Mouse (Mus musculus) midbrain, embryonic 10.5 days (tissue): ENCODE data around the gene Lsp1. TPM values are rescaled to one million over a fixed set of nuclear protein-coding genes. Genes with fewer than 3 reads are reported as not detected.

Source experiments
- DNase-seq: peaks from one replicate; pipeline ENCODE4 v3.0.0-alpha.2; 2017; ENCODE audit warnings: low spot score
- H3K27ac ChIP-seq: fragments of 300-500 bp; sonication (generic); replicated peaks from 2 replicates; pipeline ENCODE4 v1.5.1; 2016; ENCODE audit warnings: mild to moderate bottlenecking
- H3K27me3 ChIP-seq: fragments of 300-500 bp; sonication (generic); 2 replicates; pipeline ENCODE4 v1.6.1; 2016; ENCODE audit warnings: low read depth, mild to moderate bottlenecking; ENCODE audit not compliant: poor library complexity, severe bottlenecking
- H3K36me3 ChIP-seq: fragments of 300-500 bp; sonication (generic); 2 replicates; pipeline ENCODE4 v1.6.1; 2016; ENCODE audit warnings: mild to moderate bottlenecking, moderate library complexity
- H3K4me1 ChIP-seq: fragments of 300-500 bp; sonication (generic); 2 replicates; pipeline ENCODE4 v1.6.1; 2016
- H3K4me3 ChIP-seq: fragments of 300-500 bp; sonication (generic); 2 replicates; pipeline ENCODE4 v1.5.1; 2016; ENCODE audit warnings: mild to moderate bottlenecking, moderate library complexity
- H3K9me3 ChIP-seq: fragments of 300-500 bp; sonication (generic); replicated peaks from 2 replicates; pipeline ENCODE4 v1.6.1; 2016; ENCODE audit warnings: mild to moderate bottlenecking
- WGBS: fragments of 180-500 bp; shearing (Covaris S2); methylation state at CpG from one replicate; pipeline ENCODE4 v1.1.7; 2016; 5-methylcytosine and 5-hydroxymethylcytosine counted together
- polyA plus RNA-seq: library from polyadenylated mRNA; unstranded; fragments of >200 nt; fragmentation: Nextera tagmentation; extraction: Ambion mirVana; gene quantifications from 2 replicates; pipeline ENCODE4 v1.2.1, GENCODE M21; 2016

Gene Lsp1
- polyA plus RNA-seq, 1 experiment from 2014 or later = 14.2 TPM

GRCm38 (mm10) chr7:142517531-142517930 lies 56.9 kb downstream of the Lsp1 start:
- Histone ChIP-seq H3K36me3 (no peaks in the 10 kb centered on the region), H3K9me3 (no peaks in the 10 kb centered on the region), H3K27me3 (no peaks in the 10 kb centered on the region), H3K27ac (no peak overlapping the region), H3K4me3 (no peak overlapping the region), H3K4me1 (peaks cover 21% of the 10 kb centered on the region)
- no peak for DNase-seq
- 85% methylated on average over 3 of the region's 3 CpGs for WGBS

- Histone ChIP-seq H3K9me3 (no peaks in the 10 kb centered on the region), H3K4me1 (peaks cover 44% of the 10 kb centered on the region), H3K27me3 (no peaks in the 10 kb centered on the region), H3K4me3 (no peak overlapping the region), H3K27ac (no peak overlapping the region), H3K36me3 (no peaks in the 10 kb centered on the region)
- 87% methylated on average over 4 of the region's 4 CpGs for WGBS
- DNase-seq = no peak
Observed at GRCm38 (mm10) chr7:142520331-142520730, 59.7 kb downstream of the Lsp1 start.

DNA sequence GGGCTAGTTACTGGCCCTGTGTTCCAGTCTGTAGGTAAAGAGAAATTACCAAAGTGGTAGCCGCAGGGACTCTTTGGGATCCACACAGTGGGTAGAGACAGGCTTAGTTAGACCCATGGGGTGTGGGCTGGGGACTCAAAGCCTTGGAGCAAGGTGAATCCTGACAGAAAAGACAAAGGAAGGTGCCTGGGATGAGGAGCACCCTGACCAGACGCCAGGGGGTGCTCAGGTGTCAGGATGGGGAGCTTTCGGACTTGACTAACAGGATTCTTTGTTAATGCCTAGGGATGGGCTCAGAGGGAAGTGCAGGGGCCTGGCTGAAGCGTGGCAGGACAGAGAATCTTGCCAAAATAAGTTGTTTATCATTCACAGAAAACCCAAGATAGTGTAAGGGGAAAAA lies 61.7 kb downstream of the Lsp1 start:
- Histone ChIP-seq H3K27me3 (no peaks in the 10 kb centered on the region), H3K36me3 (no peaks in the 10 kb centered on the region), H3K27ac (0 out of 2 replicates have a peak overlapping the region, but pooled peaks have one; percentile 55), H3K4me1 (peaks cover 44% of the 10 kb centered on the region), H3K4me3 (no peak overlapping the region), H3K9me3 (no peaks in the 10 kb centered on the region)
- DNase-seq = peak; percentile 34
- 19% methylated on average over 4 of the region's 4 CpGs for WGBS

- peaks cover 45% of the 10 kb centered on the region for H3K4me1 ChIP-seq
- no peak overlapping the region for H3K4me3 ChIP-seq
- peak overlapping the region; percentile 68 for H3K27ac ChIP-seq
- no peaks in the 10 kb centered on the region for H3K9me3 ChIP-seq
- H3K27me3 ChIP-seq = no peaks in the 10 kb centered on the region
- no peaks in the 10 kb centered on the region for H3K36me3 ChIP-seq
- 63% methylated on average over 17 of the region's 17 CpGs for WGBS
- no peak for DNase-seq
Observed at GRCm38 (mm10) chr7:142523200-142523990, 62.8 kb downstream of the Lsp1 start.

GRCm38 (mm10) chr7:142525342-142526178 lies 65.0 kb downstream of the Lsp1 start:
- Histone ChIP-seq H3K36me3 (no peaks in the 10 kb centered on the region), H3K9me3 (no peaks in the 10 kb centered on the region), H3K4me1 (peaks cover 48% of the 10 kb centered on the region), H3K4me3 (no peak overlapping the region), H3K27me3 (no peaks in the 10 kb centered on the region), H3K27ac (peak overlapping the region; percentile 89)
- 27% methylated on average over 13 of the region's 13 CpGs for WGBS
- peak; percentile 48 for DNase-seq

GRCm38 (mm10) chr7:142529350-142529749 lies 68.7 kb downstream of the Lsp1 start:
- Histone ChIP-seq H3K36me3 (no peaks in the 10 kb centered on the region), H3K27me3 (0 out of 2 replicates have a peak, but pooled peaks cover 7% of the 10 kb centered on the region), H3K9me3 (no peaks in the 10 kb centered on the region), H3K4me3 (no peak overlapping the region), H3K27ac (no peak overlapping the region), H3K4me1 (peaks cover 56% of the 10 kb centered on the region)
- WGBS = 83% methylated on average over 10 of the region's 10 CpGs
- no peak for DNase-seq

DNA sequence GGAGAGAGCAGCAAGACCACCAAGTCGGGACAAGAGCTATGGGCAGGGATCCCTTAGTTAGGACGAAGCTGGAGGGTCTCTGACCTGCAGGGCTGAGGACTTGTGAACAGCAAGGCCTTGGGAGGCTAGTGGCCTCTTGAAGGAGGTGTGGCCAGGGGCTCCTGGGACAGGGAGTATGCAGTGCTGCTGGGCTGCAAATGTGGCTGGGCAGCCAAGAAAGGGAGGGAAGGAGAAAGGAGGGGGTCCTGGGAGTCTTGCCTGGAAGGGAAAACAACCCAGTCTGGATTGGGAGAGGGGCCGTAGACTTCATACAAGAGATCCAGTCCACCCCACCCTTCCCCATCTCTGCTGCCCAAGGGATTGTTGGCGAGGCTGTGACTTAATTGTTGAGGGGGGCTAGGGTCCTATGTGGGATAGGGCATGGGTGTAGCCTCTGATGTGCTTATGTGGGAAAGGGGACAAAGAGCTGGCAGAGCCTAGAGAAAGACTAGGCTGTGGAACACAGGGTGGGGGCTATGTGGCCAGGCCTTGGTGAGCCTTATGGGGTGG lies 71.4 kb downstream of the Lsp1 start:
- H3K4me1 ChIP-seq = peaks cover 38% of the 10 kb centered on the region
- WGBS = 78% methylated on average over 4 of the region's 4 CpGs

DNA sequence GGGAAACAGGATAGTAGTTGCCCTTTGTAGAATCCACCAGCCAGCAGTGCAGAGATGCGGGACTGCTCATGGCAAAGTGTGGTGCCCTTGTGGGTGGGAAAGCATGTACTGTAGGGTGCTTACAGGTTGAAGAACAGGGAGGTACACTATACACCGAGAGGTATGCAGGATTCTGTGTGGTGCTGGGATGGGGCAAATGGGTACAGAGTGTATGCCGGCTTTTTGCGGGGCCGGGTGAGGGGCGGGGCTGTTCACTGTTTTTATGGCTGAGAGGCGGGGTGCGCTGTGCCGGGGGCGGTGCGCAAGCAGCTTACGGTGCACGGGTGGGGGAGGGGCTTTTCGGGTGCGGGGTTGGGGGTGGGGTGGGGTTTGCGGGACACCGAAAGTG lies 72.1 kb downstream of the Lsp1 start, which contains the start of gene Mrpl23:
Gene Mrpl23, plus strand, starts transcription at position 16 of the 388 bp plus-strand sequence.
- no peak for DNase-seq
- peak within 1 kb of the TSS; percentile 97 for H3K27ac ChIP-seq
- 7% methylated on average over 17 of the region's 17 CpGs for WGBS
- H3K4me1 ChIP-seq = peaks cover 37% of the 10 kb centered on the region
- 0 out of 2 replicates have a peak, but pooled peaks cover 7% of the 10 kb centered on the region for H3K27me3 ChIP-seq
- peaks cover 22% of the 10 kb centered on the region for H3K36me3 ChIP-seq
- H3K4me3 ChIP-seq = peak within 1 kb of the TSS; percentile 83
- H3K9me3 ChIP-seq = no peaks in the 10 kb centered on the region

More for the DNA sequence above, 71.4 kb downstream of the Lsp1 start:
- no peak for DNase-seq
- 0 out of 2 replicates have a peak, but pooled peaks cover 7% of the 10 kb centered on the region for H3K27me3 ChIP-seq
- H3K36me3 ChIP-seq = peaks cover 18% of the 10 kb centered on the region
- peak overlapping the region; percentile 97 for H3K27ac ChIP-seq
- H3K9me3 ChIP-seq = no peaks in the 10 kb centered on the region
- peak overlapping the region; percentile 83; the same call in 1 of the 2 replicates for H3K4me3 ChIP-seq

- H3K4me1 ChIP-seq = peaks cover 43% of the 10 kb centered on the region
- peaks cover 22% of the 10 kb centered on the region for H3K36me3 ChIP-seq
- DNase-seq = peak; percentile 89
- WGBS = 1% methylated on average over 38 of the region's 44 CpGs
- H3K4me3 ChIP-seq = peak overlapping the region; percentile 83
- H3K27ac ChIP-seq = peak overlapping the region; percentile 97
- H3K27me3 ChIP-seq = 0 out of 2 replicates have a peak, but pooled peaks cover 7% of the 10 kb centered on the region
- H3K9me3 ChIP-seq = no peaks in the 10 kb centered on the region
Observed at GRCm38 (mm10) chr7:142533059-142533855, 72.6 kb downstream of the Lsp1 start.

GRCm38 (mm10) chr7:142535116-142535515 lies 74.5 kb downstream of the Lsp1 start:
- 90% methylated on average over 4 of the region's 4 CpGs for WGBS
- 0 out of 2 replicates have a peak, but pooled peaks cover 7% of the 10 kb centered on the region for H3K27me3 ChIP-seq
- no peaks in the 10 kb centered on the region for H3K9me3 ChIP-seq
- DNase-seq = no peak
- peaks cover 59% of the 10 kb centered on the region for H3K4me1 ChIP-seq
- H3K27ac ChIP-seq = 0 out of 2 replicates have a peak overlapping the region, but pooled peaks have one; percentile 11
- peaks cover 32% of the 10 kb centered on the region for H3K36me3 ChIP-seq
- H3K4me3 ChIP-seq = no peak overlapping the region

- Histone ChIP-seq H3K27ac (no peak overlapping the region), H3K36me3 (peaks cover 38% of the 10 kb centered on the region), H3K9me3 (no peaks in the 10 kb centered on the region), H3K27me3 (0 out of 2 replicates have a peak, but pooled peaks cover 7% of the 10 kb centered on the region), H3K4me3 (no peak overlapping the region), H3K4me1 (peaks cover 64% of the 10 kb centered on the region)
- DNase-seq = no peak
- 98% methylated on average over 5 of the region's 5 CpGs for WGBS
Observed at GRCm38 (mm10) chr7:142535832-142536231, 75.2 kb downstream of the Lsp1 start.

DNA sequence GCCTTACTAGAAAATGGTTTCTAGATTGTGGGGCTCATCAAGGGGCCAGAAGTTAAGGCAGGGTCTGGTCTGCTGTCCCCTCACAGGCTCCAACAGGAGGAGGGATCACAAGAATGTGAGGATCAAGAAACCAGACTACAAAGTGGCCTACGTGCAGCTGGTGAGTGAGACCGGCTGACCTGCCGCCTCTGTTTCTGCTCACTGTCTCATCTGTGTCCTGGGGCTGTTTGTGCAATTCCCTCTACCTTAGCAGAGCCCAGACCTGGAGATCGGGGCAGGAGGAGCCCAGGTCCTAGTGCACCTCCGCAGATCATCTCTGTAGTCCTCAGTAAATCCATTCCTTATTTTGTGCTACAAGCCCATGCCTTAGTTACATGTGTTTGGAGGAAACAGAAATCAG lies 76.6 kb downstream of the Lsp1 start:
- Histone ChIP-seq H3K4me3 (no peak overlapping the region), H3K36me3 (peaks cover 47% of the 10 kb centered on the region), H3K27ac (no peak overlapping the region; the same call in 1 of the 2 replicates), H3K27me3 (no peaks in the 10 kb centered on the region), H3K9me3 (no peaks in the 10 kb centered on the region), H3K4me1 (peaks cover 69% of the 10 kb centered on the region)
- 71% methylated on average over 5 of the region's 5 CpGs for WGBS
- DNase-seq = no peak
